Mouse (Mus musculus): Measurements from ENCODE around the gene Mrpl41. TPM values are rescaled to one million over a fixed set of nuclear protein-coding genes. Genes with fewer than 3 reads are reported as not detected.

Mrpl41 gene
- 15.7 and 16.1 TPM in 2 replicates for polyA plus RNA-seq (2012; rRNA removed)

GRCm38 (mm10) chr2:24974906-24975703 is at the start of gene Mrpl41:
Gene Mrpl41 (minus strand): TSS chr2:24975098.

GRCm38 (mm10) chr2:24975704-24976297 is 903 bp upstream of the Mrpl41 start, which contains the start of gene Pnpla7:
Gene Pnpla7 (plus strand): TSS chr2:24976033.

GRCm38 (mm10) chr2:24962304-24963000 is 12.4 kb downstream of the Mrpl41 start, which contains the start of gene Dph7:
Gene Dph7 (plus strand): TSS chr2:24962400.

GRCm38 (mm10) chr2:24949421-24950188 is 25.3 kb downstream of the Mrpl41 start, which contains the start of gene Zmynd19:
Gene Zmynd19 (plus strand): TSS chr2:24949792.

GRCm38 (mm10) chr2:24935057-24935796 is 39.7 kb downstream of the Mrpl41 start, which contains the start of gene Arrdc1:
Gene Arrdc1 (minus strand): TSS chr2:24935252.

Other genes starting within 250 kb of the Mrpl41 start
- 17.2 and 22.4 TPM in 2 replicates for gene Cacna1b, start 211.9 kb downstream of the Mrpl41 start, polyA plus RNA-seq (2012; rRNA removed)
- 19.1 and 23.2 TPM in 2 replicates for gene Ehmt1, start 55.5 kb downstream of the Mrpl41 start, polyA plus RNA-seq (2012; rRNA removed)
- 215 and 266 TPM in 2 replicates for gene Arrdc1, start 39.8 kb downstream of the Mrpl41 start, polyA plus RNA-seq (2012; rRNA removed)
- 1.5 and 1.8 TPM in 2 replicates for gene Zmynd19, start 25.3 kb downstream of the Mrpl41 start, polyA plus RNA-seq (2012; rRNA removed)
- gene Dph7, start 12.7 kb downstream of the Mrpl41 start, polyA plus RNA-seq (2012; rRNA removed): 2.6 and 4.0 TPM in 2 replicates
- 3.3 and 4.3 TPM in 2 replicates for gene Pnpla7, start 935 bp upstream of the Mrpl41 start, polyA plus RNA-seq (2012; rRNA removed)
- gene Nsmf, start 79.3 kb upstream of the Mrpl41 start, polyA plus RNA-seq (2012; rRNA removed): 43.8 and 57.8 TPM in 2 replicates
- gene Entpd8, start 105.2 kb upstream of the Mrpl41 start, polyA plus RNA-seq (2012; rRNA removed): 6.6 and 9.0 TPM in 2 replicates
- gene Noxa1, start 120.1 kb upstream of the Mrpl41 start, polyA plus RNA-seq (2012; rRNA removed): 14.8 and 16.5 TPM in 2 replicates
- 41.8 and 62.3 TPM in 2 replicates for gene Nrarp, start 205.7 kb upstream of the Mrpl41 start, polyA plus RNA-seq (2012; rRNA removed)
- gene Tor4a, start 221.8 kb upstream of the Mrpl41 start, polyA plus RNA-seq (2012; rRNA removed): 20.0 and 23.5 TPM in 2 replicates
- gene Nelfb, start 236.4 kb upstream of the Mrpl41 start, polyA plus RNA-seq (2012; rRNA removed): 29.3 and 32.6 TPM in 2 replicates
- gene Stpg3, start 239.5 kb upstream of the Mrpl41 start, polyA plus RNA-seq (2012; rRNA removed): not detected in 2 replicates
- 0.35 TPM in 1 of 2 replicates, not detected in the other for gene Fam166a, start 243.6 kb upstream of the Mrpl41 start, polyA plus RNA-seq (2012; rRNA removed)
- gene Tubb4b, start 249.6 kb upstream of the Mrpl41 start, polyA plus RNA-seq (2012; rRNA removed): 278 and 313 TPM in 2 replicates

All from stomach, adult 2 months (tissue).